Mouse (Mus musculus) gastrocnemius, adult 18-20 months (tissue): ENCODE results near the gene Tecpr1. TPM values are rescaled to one million over a fixed set of nuclear protein-coding genes. Genes with fewer than 3 reads are reported as not detected.

ENCODE experiments used
- DNase-seq: peaks from one replicate; pipeline ENCODE4 v3.0.0; 2021; ENCODE audit warnings: low spot score
- total RNA-seq, 2 experiments: library from RNA; stranded (reverse); gene quantifications; 2 replicates each; pipeline ENCODE4 v1.2.3; 2021

Tecpr1 gene
- total RNA-seq, 2 experiments from 2014 or later: 14.1 to 16.0 TPM

GRCm38 (mm10) chr5:144173648-144174047 is 49.8 kb downstream of the Tecpr1 start:
- no peak for DNase-seq

GRCm38 (mm10) chr5:144169275-144169975 is 54.0 kb downstream of the Tecpr1 start:
- no peak for DNase-seq

GRCm38 (mm10) chr5:144165756-144166155 is 57.7 kb downstream of the Tecpr1 start:
- DNase-seq: no peak

GRCm38 (mm10) chr5:144162813-144163517 is 60.5 kb downstream of the Tecpr1 start:
- no peak for DNase-seq

- no peak for DNase-seq
Measured at GRCm38 (mm10) chr5:144162080-144162812, 61.2 kb downstream of the Tecpr1 start.

- DNase-seq: no peak
Measured at GRCm38 (mm10) chr5:144159137-144159536, 64.3 kb downstream of the Tecpr1 start.

GRCm38 (mm10) chr5:144158604-144159003 is 64.8 kb downstream of the Tecpr1 start:
- peak; percentile 73 for DNase-seq

GRCm38 (mm10) chr5:144154528-144154927 is 68.9 kb downstream of the Tecpr1 start:
- peak; percentile 72 for DNase-seq

- no peak for DNase-seq
Measured at GRCm38 (mm10) chr5:144151270-144151669, 72.1 kb downstream of the Tecpr1 start.

GRCm38 (mm10) chr5:144149530-144149929 is 73.9 kb downstream of the Tecpr1 start:
- DNase-seq: no peak

GRCm38 (mm10) chr5:144146898-144147297 is 76.5 kb downstream of the Tecpr1 start:
- no peak for DNase-seq

Other genes starting within 250 kb of the Tecpr1 start
- 10 to 100 TPM; 39.9 to 45.8 TPM for gene Ccz1, start 208.7 kb downstream of the Tecpr1 start, total RNA-seq
- gene Ocm, start 196.9 kb downstream of the Tecpr1 start, total RNA-seq: not detected
- gene Lmtk2, start 123.2 kb downstream of the Tecpr1 start, total RNA-seq: 10 to 100 TPM; 25.9 to 27.1 TPM
- gene Bhlha15, start 33.3 kb downstream of the Tecpr1 start, total RNA-seq: not detected
- 10 to 100 TPM; 39.4 to 45.3 TPM for gene Bri3, start 20.8 kb upstream of the Tecpr1 start, total RNA-seq
- under 1 TPM; 0.37 to 0.52 TPM for gene Baiap2l1, start 134.5 kb upstream of the Tecpr1 start, total RNA-seq